Mouse (Mus musculus): ENCODE results near the gene Ccdc157.

Ccdc157 gene

GRCm38 (mm10) chr11:4098120-4098519 lies 62.0 kb downstream of the Ccdc157 start:
- DNase-seq = no peak

- DNase-seq = no peak
These were observed 62.9 kb downstream of the Ccdc157 start for GRCm38 (mm10) chr11:4097091-4097621.

- DNase-seq = peak; percentile 98
These were observed 63.8 kb downstream of the Ccdc157 start for GRCm38 (mm10) chr11:4096054-4096984.

GRCm38 (mm10) chr11:4095171-4096053 lies 64.7 kb downstream of the Ccdc157 start, which contains the start of gene Mtfp1:
Gene Mtfp1, minus strand, starts transcription at chr11:4095445.
- DNase-seq = peak; percentile 79

- DNase-seq = peak; percentile 81
These were observed 65.5 kb downstream of the Ccdc157 start for GRCm38 (mm10) chr11:4094378-4095170.

GRCm38 (mm10) chr11:4093459-4094377 lies 66.4 kb downstream of the Ccdc157 start:
- no peak for DNase-seq
